Mouse (Mus musculus) v-Abl transformed pro-B cells (cell line): ENCODE measurements around the gene Rpl13a.

Experiments used
- in situ Hi-C, 2 experiments: fragments of 400-800 bp; cut with MboI; formaldehyde crosslinking; loops; one replicate each; pipeline ENCODE4 v1.15.1; 2025; ENCODE audit not compliant: unreplicated experiment in 2 of 2

Gene Rpl13a

DNA sequence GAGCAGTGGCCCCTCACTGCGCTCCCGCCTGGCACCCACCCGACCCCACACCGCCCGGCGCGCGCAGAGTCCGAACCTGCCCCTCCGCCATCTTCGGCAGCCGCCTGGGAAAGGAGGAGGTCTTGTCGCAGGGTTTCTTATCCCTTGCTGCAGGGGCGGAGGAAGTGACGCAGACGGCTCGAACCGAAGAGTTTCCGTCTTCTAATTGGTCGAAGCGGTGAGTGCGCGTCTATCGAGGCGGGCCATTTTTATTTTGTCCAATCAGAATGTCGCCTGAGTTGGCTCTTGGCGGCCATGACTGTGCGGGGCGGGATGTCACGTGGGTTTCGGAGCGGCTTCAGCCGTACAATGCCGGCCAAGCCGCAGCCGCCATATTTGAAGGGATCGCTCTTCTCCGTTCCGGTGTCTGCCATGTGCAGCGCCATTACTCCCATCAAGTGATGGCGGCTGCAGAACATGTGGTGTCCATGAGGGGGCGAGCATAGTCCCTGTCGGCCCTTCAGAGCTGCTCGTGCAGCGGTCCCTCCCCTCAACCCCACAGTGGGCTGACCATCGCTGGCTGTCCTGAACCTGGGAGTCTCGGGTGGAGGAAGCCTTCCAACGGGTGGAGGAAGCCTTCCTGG lies at the start of gene Rpl13a:
Rpl13a (minus strand) TSS at position 138 of the 623 bp plus-strand sequence.
- in situ Hi-C loops = loop anchor here in 1 of 2 experiments (5.0 to 10.0 kb wide), 4 partner anchors 46 to 586 kb away; partner anchors contain the start of genes Prmt1, Rpl18 and Sphk2

DNA sequence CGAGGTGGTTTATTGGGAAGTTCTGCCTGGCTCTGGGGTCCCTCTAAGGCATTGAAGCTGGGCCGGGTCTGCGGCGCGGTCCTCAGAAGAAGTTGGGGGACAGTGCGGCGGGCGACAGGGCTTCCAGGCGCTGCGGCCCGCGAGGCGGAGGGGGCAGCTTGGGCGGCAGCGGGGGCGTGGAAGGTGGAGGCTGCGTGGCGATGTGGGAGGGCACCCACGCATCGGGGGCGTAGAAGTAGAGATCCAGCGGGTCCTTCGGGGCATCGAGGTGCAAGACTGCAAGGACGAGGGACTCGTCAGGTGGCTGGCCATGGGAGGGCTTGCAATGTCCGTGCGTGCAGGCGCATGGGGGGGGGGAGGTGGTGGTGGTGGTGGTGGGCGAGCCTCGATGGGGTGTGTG lies 47.8 kb upstream of the Rpl13a start:
- in situ Hi-C loops = no loop called here

DNA sequence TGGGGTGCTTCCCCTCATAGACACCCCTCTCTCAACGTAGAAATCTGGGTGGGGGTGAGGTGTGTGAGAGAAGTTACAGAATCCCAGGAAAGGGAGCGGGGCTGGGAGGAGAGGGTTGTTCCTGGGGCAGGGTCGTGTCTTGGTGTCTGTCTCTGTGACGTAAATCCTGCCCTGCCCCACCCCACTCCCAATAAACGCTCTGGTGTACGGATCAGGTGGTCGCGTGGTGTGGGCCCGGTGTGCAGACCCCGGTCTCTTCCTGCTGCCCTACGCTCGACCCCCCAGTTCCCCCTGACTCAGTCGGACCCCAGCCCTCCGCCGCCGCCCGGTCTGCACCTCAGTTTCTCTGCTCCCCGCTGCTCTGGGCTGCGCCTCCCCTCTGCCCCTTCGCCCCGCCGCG lies 47.4 kb upstream of the Rpl13a start:
- in situ Hi-C loops = no loop called here

DNA sequence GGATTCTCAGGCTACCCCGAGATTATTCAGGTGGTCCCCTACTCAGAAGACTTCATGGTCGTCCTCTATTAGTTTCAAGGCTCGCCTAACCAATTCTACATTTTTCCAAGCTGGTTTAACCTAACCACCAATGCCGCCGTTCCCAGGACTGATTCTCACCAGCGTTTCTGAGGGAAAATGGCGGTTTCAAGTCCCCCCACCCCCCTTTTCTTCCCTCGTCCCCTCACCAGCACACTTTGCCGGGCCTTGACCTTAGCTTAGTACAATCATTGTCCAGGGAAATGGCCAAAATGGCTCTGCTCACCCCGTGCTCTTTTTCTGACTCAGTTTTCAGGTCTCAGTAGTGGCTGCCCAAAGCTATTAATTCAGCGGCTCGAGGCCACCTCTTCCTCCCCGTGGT lies 46.8 kb upstream of the Rpl13a start:
- in situ Hi-C loops = no loop called here

DNA sequence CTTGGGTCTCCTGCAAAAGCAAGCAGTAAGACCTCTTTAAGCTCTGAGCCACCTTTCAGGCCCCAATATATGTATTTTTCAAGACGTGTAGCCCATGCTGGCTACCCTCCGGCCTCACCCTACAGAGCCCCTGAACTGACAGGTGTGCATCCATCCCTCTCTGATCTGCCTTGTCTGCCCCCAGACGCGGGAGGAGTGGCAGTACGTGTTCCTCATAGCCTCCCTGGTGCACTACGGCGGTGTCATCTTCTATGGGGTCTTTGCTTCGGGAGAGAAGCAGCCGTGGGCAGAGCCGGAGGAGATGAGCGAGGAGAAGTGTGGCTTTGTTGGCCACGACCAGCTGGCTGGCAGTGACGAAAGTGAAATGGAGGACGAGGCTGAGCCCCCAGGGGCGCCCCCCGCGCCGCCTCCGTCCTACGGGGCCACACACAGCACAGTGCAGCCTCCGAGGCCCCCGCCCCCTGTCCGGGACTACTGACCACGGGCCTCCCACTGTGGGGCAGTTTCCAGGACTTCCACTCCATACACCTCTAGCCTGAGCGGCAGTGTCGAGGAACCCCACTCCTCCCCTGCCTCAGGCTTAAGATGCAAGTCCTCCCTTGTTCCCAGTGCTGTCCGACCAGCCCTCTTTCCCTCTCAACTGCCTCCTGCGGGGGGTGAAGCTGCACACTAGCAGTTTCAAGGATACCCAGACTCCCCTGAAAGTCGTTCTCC lies 46.2 kb upstream of the Rpl13a start:
- in situ Hi-C loops = loop anchor here in 1 of 2 experiments (5.0 kb wide), 1 partner anchor 128 kb away; no protein-coding TSS in a partner anchor

DNA sequence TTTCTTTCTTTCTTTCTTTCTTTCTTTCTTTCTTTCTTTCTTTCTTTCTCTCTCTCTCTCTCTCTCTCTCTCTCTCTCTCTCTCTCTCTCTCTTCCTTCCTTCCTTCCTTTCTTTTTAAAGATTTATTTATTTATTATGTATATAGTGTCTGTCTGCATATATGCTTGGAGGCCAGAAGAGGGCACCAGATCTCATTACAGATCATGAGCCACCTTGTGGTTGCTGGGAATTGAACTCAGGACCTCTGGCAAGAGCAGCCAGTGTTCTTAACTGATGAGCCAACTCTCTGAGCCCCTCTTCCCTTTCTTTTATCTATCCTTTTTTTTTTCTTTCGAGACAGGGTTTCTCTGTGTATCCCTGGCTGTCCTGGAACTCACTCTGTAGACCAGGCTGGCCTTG lies 45.2 kb upstream of the Rpl13a start:
- in situ Hi-C loops = loop anchor here in 1 of 2 experiments (5.0 kb wide), 1 partner anchor 129 kb away; no protein-coding TSS in a partner anchor

DNA sequence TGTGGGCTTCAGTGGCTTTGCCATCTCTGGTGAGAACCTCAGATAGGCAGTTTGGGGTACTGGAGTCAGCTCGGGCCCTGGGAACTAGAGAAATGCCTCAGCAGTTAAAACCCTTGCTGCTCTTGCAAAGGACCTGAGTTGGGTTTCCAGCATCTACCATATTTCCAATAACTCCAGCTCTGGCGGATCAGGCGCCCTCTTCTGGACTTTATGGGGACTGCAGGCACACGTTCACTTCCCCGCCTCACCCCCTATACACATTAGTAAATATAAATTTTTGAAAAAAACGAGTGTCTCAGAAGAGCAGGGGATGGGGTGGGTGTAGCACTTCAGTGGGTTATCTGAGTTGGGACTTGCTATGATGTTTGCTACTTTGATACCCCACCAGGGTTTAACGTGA lies 44.4 kb upstream of the Rpl13a start:
- in situ Hi-C loops = loop anchor here in 1 of 2 experiments (5.0 kb wide), 1 partner anchor 129 kb away; no protein-coding TSS in a partner anchor

DNA sequence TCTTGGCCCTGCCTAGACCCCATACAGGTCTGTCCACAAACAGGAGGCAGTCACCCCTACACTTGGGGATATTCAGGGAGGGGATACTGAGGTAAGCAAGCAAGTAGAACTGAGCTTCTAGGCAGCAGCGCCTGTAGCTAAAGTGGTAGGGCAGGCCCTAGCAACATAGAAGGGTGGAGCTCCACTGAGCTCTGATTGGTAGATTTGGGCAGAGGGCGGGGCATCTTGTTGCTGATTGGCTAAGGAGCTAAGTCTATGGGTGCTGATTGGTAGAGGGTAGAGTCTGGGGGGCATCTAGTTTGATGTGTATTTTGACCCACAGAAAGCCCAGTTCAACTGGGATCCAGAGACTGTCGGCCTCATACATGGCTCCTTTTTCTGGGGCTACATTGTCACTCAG lies 40.9 kb upstream of the Rpl13a start:
- in situ Hi-C loops = loop anchor here (5.0 kb wide), 2 partner anchors 33 to 133 kb away; partner anchors contain the start of gene Ccdc155 (in 1 of the 2)

DNA sequence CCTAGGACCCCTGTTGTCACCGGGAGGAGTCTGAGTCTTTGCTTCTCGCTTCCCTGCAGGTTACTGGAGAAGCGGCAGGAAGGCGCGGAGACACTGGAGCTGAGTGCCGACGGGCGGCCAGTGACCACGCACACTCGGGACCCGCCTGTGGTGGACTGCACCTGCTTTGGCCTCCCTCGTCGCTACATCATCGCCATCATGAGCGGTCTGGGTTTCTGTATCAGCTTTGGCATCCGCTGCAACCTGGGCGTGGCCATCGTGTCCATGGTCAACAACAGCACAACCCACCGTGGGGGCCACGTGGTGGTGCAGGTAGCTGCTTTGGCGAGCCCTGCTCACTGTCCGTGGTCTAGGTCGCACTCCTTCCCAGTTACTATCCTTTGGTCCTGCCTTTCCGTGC lies 40.1 kb upstream of the Rpl13a start:
- in situ Hi-C loops = loop anchor here (5.0 kb wide), 2 partner anchors 34 to 134 kb away; partner anchors contain the start of gene Ccdc155 (in 1 of the 2)

DNA sequence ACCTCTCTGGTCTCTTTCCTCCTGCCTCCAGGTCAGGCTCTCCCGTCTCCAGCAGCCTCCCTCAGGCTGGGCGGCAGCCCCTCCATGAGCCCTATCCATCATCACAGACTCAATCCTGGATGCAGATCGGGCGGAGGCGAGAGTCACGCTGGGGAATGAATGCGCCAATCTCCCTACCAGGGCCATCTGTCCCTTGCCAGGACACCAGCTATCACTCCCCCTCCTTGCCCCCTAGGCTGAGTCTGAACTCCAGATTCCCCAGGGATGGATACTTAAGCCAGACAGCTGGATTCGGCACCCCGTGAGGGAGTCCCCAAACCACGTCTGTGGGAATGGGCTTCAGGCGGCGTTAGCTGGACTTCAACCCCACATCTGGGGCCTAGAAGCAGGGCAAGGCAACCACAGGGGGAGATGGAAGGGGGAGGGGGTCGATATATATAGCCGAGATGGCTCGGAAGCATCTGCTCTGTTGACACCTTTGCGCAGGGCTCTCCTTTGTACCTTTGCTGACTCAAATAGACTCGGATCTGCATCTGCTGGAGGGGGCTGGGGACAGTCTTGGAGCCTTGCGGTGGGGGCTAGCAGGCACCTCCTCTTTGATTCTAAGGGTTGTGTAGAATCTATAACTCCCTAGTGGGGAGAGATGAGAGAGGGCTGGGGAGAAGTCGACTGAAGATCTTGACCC lies 39.3 kb upstream of the Rpl13a start:
- in situ Hi-C loops = loop anchor here (5.0 kb wide), 2 partner anchors 34 to 134 kb away; partner anchors contain the start of gene Ccdc155 (in 1 of the 2)

DNA sequence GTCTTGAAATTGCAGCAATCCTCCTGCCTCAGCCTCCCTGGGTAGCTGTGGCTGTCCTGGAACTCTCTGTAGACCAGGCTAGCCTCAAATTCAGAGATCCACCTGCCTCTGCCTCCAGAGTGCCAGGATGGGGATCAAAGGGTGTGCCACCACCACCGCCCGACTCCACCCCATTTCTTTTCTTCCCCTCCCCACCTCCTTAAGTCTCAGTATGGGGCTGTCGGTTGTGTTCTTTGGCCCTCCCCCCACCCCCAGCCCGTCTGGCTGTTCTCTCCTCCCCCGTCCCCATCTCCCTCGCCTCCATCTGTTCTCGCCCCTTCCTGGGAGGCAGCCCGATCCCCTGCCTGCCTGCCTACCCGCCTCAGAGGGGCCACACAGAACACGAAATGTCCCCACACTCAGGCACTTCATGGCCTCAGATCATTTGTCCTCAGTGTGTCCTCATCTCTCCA lies 38.4 kb upstream of the Rpl13a start:
- in situ Hi-C loops = loop anchor here (5.0 kb wide), 2 partner anchors 35 to 135 kb away; partner anchors contain the start of gene Ccdc155 (in 1 of the 2)

DNA sequence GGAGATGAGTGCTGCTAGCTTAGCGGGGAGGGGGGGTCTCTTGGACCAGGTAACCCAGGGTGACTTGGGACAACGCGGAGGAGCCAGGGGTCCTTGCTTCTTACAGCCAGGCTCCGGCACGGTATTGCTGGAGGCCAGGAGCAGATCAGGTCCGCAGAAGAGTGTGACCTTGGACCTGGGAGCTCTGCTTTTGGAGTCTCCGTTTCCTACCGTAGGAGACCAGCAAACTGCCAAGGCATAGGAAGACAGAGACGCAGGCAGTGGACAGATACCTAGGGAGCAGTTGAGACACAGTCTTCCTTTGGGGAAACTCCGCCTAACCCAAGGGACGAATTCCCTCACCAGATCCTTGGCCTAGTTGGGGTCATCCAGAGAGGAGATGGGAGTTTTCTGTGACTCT lies 37.1 kb upstream of the Rpl13a start:
- in situ Hi-C loops = loop anchor here (5.0 kb wide), 2 partner anchors 37 to 137 kb away; partner anchors contain the start of gene Ccdc155 (in 1 of the 2)

DNA sequence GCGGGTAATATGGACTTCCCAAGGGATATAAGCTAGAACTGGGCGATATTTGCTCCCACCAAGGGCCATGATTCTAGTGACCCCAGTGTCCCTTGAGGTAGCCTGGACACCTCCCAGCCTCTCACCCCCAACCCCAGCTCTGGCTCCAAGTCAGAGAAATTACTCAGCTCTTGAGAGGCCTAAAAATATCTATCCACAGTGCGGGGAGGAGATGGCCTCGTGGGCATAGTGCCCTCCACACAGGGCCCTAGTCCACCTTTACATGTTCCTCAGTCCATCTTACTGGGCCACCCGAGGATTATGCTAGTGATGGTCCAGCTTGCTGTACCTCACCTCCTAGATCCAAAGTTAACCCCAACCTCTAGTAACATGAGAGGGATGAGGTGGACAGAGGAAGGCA lies 36.3 kb upstream of the Rpl13a start:
- in situ Hi-C loops = loop anchor here (5.0 kb wide), 2 partner anchors 37 to 137 kb away; partner anchors contain the start of gene Ccdc155 (in 1 of the 2)

DNA sequence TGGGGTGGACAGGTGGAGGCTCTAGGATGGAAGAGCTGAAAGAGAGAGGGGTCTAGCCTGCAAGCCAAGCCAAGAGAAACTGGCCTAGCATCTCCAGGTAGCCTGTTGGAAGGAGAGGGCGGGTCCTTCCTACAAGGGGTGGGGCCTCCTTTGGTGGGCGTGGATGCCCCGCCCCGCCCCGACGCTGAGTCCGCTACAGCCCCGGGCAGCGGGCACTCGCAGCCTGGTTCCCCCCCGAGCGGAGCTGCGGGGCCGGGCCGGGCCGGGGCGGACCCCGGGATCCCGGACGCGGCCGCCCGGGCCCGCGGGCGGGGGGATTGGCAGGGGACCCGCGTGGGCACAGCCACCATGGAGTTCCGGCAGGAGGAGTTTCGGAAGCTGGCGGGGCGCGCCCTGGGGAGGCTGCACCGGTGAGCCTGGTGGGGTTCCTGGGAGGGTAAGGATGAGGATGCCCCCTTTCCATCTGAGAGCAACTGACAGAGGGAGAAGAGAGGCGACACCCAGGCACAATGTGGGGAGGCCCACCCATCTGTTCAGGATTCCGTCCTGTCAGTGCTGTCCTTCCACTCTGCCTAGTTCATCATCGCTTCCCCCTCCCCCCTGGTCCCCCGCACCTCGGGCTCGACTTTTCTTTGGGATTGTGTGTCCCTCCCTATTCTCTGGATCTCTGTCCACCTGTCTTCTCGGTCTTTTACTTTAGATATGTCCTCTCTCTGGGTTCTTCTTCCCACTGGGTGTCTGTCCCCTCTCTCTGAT lies 35.4 kb upstream of the Rpl13a start, which contains the start of gene Slc17a7:
Slc17a7 (plus strand) TSS at position 215 of the 756 bp plus-strand sequence.
- in situ Hi-C loops = no loop called here

DNA sequence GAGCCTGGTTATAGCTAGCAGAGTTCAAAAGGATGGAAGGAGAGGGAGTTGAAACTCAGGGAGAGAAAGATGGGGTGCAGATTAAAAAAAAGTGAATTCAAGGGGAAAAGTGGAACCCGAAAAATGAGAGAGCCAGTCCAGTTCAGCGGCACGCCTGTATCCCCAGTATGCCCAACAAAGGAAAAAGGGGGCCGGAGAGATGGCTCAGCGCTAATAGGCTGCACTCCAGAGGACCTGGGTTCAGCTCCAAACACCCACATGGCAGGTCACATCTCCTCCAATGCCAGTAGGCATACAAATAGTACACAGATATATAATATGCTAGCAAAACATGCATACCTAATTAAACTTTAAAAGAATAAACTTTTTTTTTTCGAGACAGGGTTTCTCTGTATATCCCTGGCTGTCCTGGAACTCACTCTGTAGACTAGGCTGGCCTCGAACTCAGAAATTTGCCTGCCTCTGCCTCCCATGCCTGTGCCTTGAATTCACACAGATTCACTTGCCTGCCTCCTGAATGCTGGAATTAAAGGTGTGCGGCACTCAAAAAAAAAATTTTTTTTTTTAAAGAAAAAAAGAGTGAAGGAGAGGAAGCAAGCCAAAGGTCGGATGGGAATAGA lies 34.5 kb upstream of the Rpl13a start:
- in situ Hi-C loops = no loop called here

DNA sequence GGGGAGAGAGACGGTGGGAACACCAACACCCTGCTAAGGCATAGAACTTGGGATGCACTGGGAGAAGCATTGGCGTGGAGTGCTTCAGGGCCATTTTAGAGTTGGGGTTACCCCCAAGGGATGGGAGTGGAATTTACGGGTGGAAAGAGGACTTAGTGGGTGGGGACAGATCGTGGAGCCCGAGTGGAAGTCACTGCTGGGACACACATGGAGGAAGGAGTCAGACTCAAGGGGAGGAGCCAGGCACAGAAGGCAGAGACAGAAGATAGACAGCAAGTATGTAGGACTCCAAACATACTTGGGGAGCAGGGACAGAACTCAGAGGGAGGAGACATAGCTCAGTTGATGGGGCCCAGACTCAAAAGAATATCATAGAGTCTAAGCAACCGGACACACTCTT lies 34.0 kb upstream of the Rpl13a start:
- in situ Hi-C loops = no loop called here

DNA sequence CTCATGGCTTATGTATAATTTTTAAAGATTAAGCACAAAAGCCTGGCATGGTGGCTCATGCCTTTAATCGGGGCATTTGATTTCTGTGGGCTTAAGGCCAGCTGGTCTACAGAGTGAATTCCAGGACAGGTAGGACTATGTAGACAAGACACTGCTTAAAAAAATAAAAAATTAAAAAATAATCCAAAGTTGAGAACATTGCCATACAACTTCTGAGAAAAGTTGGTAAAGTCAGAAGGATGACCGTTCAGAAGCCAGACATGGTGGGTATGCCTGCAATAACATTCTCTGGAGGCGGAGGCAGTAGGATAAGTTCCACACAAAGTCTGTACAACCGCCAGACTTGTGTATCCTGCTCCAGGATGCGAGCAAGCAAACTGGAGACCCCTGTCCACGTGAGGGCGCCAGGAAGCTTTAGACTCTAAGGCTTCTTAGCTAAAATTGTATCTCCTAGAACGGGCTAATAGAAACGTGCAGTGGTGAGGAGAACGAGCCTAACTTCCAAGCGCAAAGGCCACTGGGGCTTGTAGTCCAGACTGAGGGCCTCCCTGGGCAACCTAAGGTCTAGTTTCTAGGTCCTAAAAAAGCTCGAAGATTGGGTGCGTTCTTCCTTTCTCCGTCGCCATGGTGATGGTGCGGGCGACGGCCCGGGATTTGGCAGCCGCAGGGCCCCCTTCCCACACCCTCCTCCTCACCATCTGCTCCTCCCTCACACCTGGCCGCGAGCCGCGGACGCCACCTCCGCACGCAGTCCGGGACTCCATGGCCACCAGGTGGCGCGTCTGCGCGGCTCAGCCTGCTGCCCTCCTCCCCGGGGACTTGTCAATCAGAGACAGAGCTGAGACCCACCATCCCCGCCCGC lies 33.3 kb upstream of the Rpl13a start:
- in situ Hi-C loops = no loop called here

DNA sequence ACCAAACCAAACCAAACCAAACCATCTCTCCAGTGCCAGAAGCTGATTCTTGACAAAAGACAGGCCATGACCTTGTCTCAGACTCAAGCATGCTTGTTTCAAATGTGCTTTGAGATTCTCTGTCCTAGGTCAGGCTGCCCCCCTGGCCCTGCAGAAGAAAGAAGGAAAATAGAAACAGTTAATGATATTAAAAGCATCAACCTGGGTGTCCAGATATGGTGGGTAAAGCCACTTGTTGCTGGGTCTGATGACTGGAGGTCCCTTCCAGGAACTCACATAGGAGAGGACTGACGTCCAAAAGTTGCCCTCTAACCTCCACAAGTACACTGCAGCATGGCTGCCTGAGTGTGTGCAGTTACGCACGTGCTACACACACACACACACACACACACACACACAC lies 32.3 kb upstream of the Rpl13a start:
- in situ Hi-C loops = no loop called here
